Mouse (Mus musculus) left cerebral cortex, adult 6 months (tissue): Measurements from ENCODE around the gene Mis18bp1. TPM values are rescaled to one million over a fixed set of nuclear protein-coding genes. Genes with fewer than 3 reads are reported as not detected.

Experiments
- long read RNA-seq, 2 experiments: library from polyadenylated mRNA; unstranded; transcript quantifications; one replicate each; pipeline ENCODE4 v2.0.0; 2019 to 2020
- polyA plus RNA-seq: library from polyadenylated mRNA; unstranded; fragments of <200 nt; fragmentation: Nextera tagmentation; gene quantifications from 2 replicates; pipeline ENCODE4 v1.2.3, GENCODE M21; 2021

The Mis18bp1 gene
- polyA plus RNA-seq, result 0.19 and 0.33 TPM in 2 replicates
- long read RNA-seq, experiment 1, partial matches to known transcripts, result 1 of 2 reads
- long read RNA-seq, experiment 1, other reads (novel, unspliced or antisense), result 0 of 2 reads
- long read RNA-seq, experiment 2, partial matches to known transcripts, result 1 of 1 reads
- long read RNA-seq, experiment 2, other reads (novel, unspliced or antisense), result 0 of 1 reads

DNA sequence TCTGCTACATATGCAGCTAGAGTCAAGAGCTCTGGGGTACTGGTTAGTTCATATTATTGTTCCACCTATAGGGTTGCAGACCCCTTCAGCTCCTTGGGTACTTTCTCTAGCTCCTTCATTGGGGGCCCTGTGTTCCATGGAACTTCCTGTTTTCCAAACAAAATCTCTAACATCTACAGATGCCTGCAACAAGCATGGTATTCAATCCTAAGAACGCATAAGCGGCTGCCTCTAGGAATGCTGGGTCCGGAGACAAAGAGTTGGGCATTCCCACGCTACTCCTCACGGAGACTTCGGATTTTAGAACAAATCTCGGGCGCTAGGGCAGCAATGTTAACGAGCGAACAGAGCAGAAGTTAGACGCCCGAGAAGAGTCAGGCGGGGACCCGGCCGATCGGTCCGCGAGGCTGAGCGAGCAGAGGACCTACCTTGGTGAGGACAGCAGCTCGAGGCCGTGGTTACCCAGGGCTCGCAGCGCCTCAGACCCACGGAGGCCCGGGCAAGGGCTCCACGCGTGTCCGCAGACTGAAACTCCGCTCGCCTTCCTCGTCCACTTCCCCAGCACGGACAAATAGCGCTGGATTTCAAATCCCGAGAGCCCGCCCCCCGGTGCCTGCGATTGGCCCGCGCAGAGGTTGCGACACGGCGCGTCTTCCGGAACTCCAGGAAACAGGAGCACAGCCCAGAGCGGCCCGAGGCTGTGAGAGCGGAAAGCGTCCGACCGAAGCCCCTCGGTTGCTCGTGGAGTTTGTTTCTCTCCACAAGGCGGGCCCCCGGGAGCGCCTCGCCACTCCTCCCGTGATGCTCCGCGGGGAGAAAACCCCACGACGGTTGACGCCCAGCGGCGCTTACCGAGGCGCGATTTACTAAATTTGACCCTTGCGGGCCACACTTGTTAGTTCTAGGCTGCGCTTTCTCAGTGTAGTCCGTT lies at the start of gene Mis18bp1:
TSS of gene Mis18bp1 (minus strand) at position 584 of the 931 bp plus-strand sequence.

Other genes with a start within 250 kb of the Mis18bp1 start
- gene Klhl28, start 207.1 kb downstream of the Mis18bp1 start, polyA plus RNA-seq, result 4.4 and 5.8 TPM in 2 replicates
- gene Togaram1, start 206.8 kb downstream of the Mis18bp1 start, polyA plus RNA-seq, result 9.5 and 11.6 TPM in 2 replicates
- gene Prpf39, start 136.3 kb downstream of the Mis18bp1 start, polyA plus RNA-seq, result 6.8 and 8.8 TPM in 2 replicates
- 588 and 750 TPM in 2 replicates for gene Fkbp3, start 98.6 kb downstream of the Mis18bp1 start, polyA plus RNA-seq
- 2.2 and 3.4 TPM in 2 replicates for gene Fancm, start 97.0 kb downstream of the Mis18bp1 start, polyA plus RNA-seq
- not detected in 2 replicates for gene Wdr20rt, start 52.9 kb upstream of the Mis18bp1 start, polyA plus RNA-seq